ENCODE assay signal across 9 mouse cellular contexts in genomic region chr6:89363107-89363451, GRCm38 (mm10). TPM values are rescaled to one million over a fixed set of nuclear protein-coding genes. Genes with fewer than 3 reads are reported as not detected.
DNase-seq lines count a peak whose midpoint lies in the region; ATAC-seq and TF ChIP-seq lines count a peak whose summit lies in the region.
"Had no signal": no experiment of that assay in that cellular context is flagged by ENCODE, and none has a peak within 500 bp of the region (broad histone marks: within the 10 kb centered on the region; RNA-seq: fewer than 3 reads in every experiment).

No protein-coding gene starts in this region.

- peak overlapping the region; percentile 50; the same call in 1 of the 2 replicates for H3K9ac ChIP-seq in limb, embryonic 15.5 days
- H3K9ac ChIP-seq in stomach, embryonic 15.5 days = peak overlapping the region; percentile 34

- 12% methylated on average over 16 of the region's 16 CpGs for WGBS in cerebellum, adult 2 months
- 7% methylated on average over 16 of the region's 16 CpGs for WGBS in limb, embryonic 15.5 days
- WGBS in stomach, embryonic 15.5 days = 7% methylated on average over 16 of the region's 16 CpGs

- peak overlapping the region; percentile 54; the same call in 1 of the 2 replicates for H3K27ac ChIP-seq in cerebellum, adult 2 months (ENCODE audit: insufficient read depth, low read length)
- H3K27ac ChIP-seq in limb, embryonic 15.5 days = no peak overlapping the region
- no peak overlapping the region for H3K27ac ChIP-seq in stomach, embryonic 15.5 days

- no peaks in the 10 kb centered on the region for H3K36me3 ChIP-seq in megakaryocyte, embryonic 14.5 days (replicated peaks; ENCODE audit: low read length)
- no peaks in the 10 kb centered on the region for H3K36me3 ChIP-seq in limb, embryonic 15.5 days
- no peaks in the 10 kb centered on the region for H3K36me3 ChIP-seq in stomach, embryonic 15.5 days

- TF ChIP-seq CTCF in cerebellum, adult 2 months (IDR thresholded peaks at IDR 0.05; ENCODE audit: borderline replicate concordance, insufficient read depth, low read depth, low read length) = no peak

- H3K27me3 ChIP-seq in cerebellum, adult 2 months (ENCODE audit: control insufficient read depth, insufficient read depth, low read length) = no peaks in the 10 kb centered on the region
- peaks cover 80% of the 10 kb centered on the region for H3K27me3 ChIP-seq in megakaryocyte, embryonic 14.5 days (replicated peaks)
- H3K27me3 ChIP-seq in limb, embryonic 15.5 days = peaks cover 4% of the 10 kb centered on the region; the same call in 1 of the 2 replicates
- no peaks in the 10 kb centered on the region for H3K27me3 ChIP-seq in stomach, embryonic 15.5 days (replicated peaks)

- H3K4me2 ChIP-seq in limb, embryonic 15.5 days = peak overlapping the region; percentile 97
- H3K4me2 ChIP-seq in stomach, embryonic 15.5 days = peak overlapping the region; percentile 97

- H3K9me3 ChIP-seq in megakaryocyte, embryonic 14.5 days = peaks cover 5% of the 10 kb centered on the region; the same call in 1 of the 2 replicates
- H3K9me3 ChIP-seq in limb, embryonic 15.5 days = no peaks in the 10 kb centered on the region
- H3K9me3 ChIP-seq in stomach, embryonic 15.5 days = no peaks in the 10 kb centered on the region

- H3K4me1 ChIP-seq in cerebellum, adult 2 months (ENCODE audit: control insufficient read depth, insufficient read depth, low read length) = peaks cover 26% of the 10 kb centered on the region
- peaks cover 46% of the 10 kb centered on the region for H3K4me1 ChIP-seq in megakaryocyte, embryonic 14.5 days
- H3K4me1 ChIP-seq in limb, embryonic 15.5 days = peaks cover 48% of the 10 kb centered on the region
- H3K4me1 ChIP-seq in stomach, embryonic 15.5 days = peaks cover 32% of the 10 kb centered on the region

- no peak for ATAC-seq in megakaryocyte, adult 5-6 weeks (ENCODE audit: poor library complexity, severe bottlenecking)
- ATAC-seq in limb, embryonic 15.5 days (ENCODE audit: insufficient number of reproducible peaks, low FRiP score, low TSS enrichment, low read depth) = no peak; the same call in 1 of the 2 replicates
- no peak; the same call in 1 of the 2 replicates for ATAC-seq in stomach, embryonic 15.5 days (ENCODE audit: insufficient read depth, low FRiP score, low read depth)

- no peak for DNase-seq in cerebellum, adult 2 months
- no peak for DNase-seq in cerebellum, adult 9-11 months
- DNase-seq in urinary bladder, postnatal 25 days (ENCODE audit: low spot score) = no peak
- DNase-seq in ovary, postnatal 36 days (ENCODE audit: low spot score) = no peak
- DNase-seq: adrenal gland, adult 8-10 months had no signal

- TF ChIP-seq POLR2A in cerebellum, adult 2 months (IDR thresholded peaks at IDR 0.05; ENCODE audit: borderline replicate concordance, insufficient read depth, low read length) = no peak

- peak overlapping the region; percentile 87 for H3K4me3 ChIP-seq in cerebellum, adult 2 months (replicated peaks; ENCODE audit: insufficient read depth, low read depth, low read length)
- H3K4me3 ChIP-seq in megakaryocyte, embryonic 14.5 days (replicated peaks) = peak overlapping the region; percentile 89
- peak overlapping the region; percentile 97 for H3K4me3 ChIP-seq in limb, embryonic 15.5 days
- peak overlapping the region; percentile 93 for H3K4me3 ChIP-seq in stomach, embryonic 15.5 days (replicated peaks)

RNA-seq across cellular contexts. Expression of gene Plxna1, which starts 0.7 kb away (rescaled TPM):
- polyA plus RNA-seq in cerebellum, adult 2 months (2012; rRNA removed) = 50.0 and 59.7 TPM in 2 replicates
- 2.1 and 2.9 TPM in 2 replicates for polyA plus RNA-seq in megakaryocyte, embryonic 14.5 days (2012; ENCODE audit: insufficient read depth, low replicate concordance)
- 0.91 and 2.7 TPM in 2 replicates for total RNA-seq in megakaryocyte, adult 5-6 weeks (2015)
- 1.4 and 5.7 TPM in 2 replicates for total RNA-seq in megakaryocyte, adult 5-6 weeks (2017)
- polyA plus RNA-seq in limb, embryonic 15.5 days (2015; fragmentation: Nextera tagmentation; extraction: Ambion mirVana) = 24.4 and 31.8 TPM in 2 replicates
- polyA plus RNA-seq in stomach, embryonic 15.5 days (2015; fragmentation: Nextera tagmentation; extraction: Ambion mirVana) = 19.9 and 20.6 TPM in 2 replicates
